Mouse (Mus musculus): Measurements from ENCODE around the gene H2-Ob. TPM values are rescaled to one million over a fixed set of nuclear protein-coding genes. Genes with fewer than 3 reads are reported as not detected.

The H2-Ob gene
- polyA plus RNA-seq, 1 experiment, result 1.9 TPM

DNA sequence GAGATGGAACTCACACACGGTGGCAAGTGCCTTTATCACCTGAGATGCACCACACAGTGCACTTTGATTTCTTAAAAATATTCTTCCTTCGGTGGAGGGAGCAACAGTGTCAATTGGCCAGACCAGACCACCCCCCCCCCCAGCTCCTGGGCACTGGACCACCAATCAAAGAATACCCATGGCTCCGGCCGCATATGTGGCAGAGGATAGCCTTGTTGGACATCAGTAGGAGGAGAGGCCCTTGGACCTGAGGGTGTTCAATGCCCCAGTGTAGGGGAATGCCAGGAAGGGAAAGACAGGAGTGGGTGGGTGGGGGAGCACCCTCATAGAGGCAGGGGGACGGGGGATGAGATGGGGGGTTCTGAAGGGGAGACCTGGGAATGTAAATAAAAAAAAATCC lies 32.0 kb upstream of the H2-Ob start:
- Histone ChIP-seq H3K27ac (ENCODE audit: insufficient read depth, low read depth, low read length) (no peak overlapping the region), H3K4me1 (ENCODE audit: control insufficient read depth, insufficient read depth, low read length) (peaks cover 6% of the 10 kb centered on the region; the same call in 1 of the 2 replicates), H3K4me3 (ENCODE audit: insufficient read depth, low read length) (no peak overlapping the region)
- TF ChIP-seq POLR2A (IDR thresholded peaks at IDR 0.05; ENCODE audit: borderline replicate concordance, low read depth, low read length) (no peak), CTCF (IDR thresholded peaks at IDR 0.05; ENCODE audit: low read depth, low read length) (no peak)

DNA sequence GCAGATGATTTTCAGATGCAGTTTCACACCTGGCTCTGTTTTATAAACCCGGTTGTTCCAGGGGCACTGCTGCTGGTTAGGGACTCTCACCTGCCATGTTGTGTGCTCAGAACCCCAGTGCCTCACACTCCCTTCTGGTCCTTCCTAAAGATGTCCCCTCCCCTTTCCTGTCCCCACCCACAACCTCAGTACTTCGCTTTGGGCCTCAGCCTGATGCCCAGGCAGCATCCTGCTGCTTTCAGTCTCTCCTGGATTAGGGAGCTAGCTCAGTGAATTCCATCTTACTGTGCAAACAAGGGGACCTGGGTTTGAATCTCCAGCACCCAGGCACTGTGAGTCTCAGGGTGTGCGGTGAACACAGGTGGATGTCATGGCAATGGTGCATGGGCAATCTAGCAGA lies 31.2 kb upstream of the H2-Ob start:
- H3K4me3 ChIP-seq (ENCODE audit: insufficient read depth, low read length), result no peak overlapping the region

DNA sequence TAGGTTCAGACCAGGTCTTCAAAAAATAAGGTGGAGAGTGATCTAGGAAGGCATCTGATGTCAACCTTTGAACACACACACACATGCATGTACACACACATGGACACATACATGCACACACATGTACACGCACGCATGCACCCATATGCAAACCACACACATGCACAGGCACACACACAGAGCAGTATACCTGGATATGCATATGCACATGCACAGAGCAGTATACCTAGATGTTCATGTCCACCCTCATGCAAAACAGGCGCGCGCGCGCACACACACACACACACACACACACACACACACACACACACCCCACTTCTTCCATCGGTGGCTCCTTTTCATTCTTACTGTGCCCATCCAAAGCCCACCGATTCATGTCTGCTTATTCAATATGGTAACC lies 30.8 kb upstream of the H2-Ob start:
- no peak overlapping the region for H3K27ac ChIP-seq (ENCODE audit: insufficient read depth, low read depth, low read length)
- H3K4me3 ChIP-seq (ENCODE audit: insufficient read depth, low read length), result no peak overlapping the region
- H3K4me1 ChIP-seq (ENCODE audit: control insufficient read depth, insufficient read depth, low read length), result peaks cover 6% of the 10 kb centered on the region; the same call in 1 of the 2 replicates
- no peak for TF ChIP-seq CTCF (IDR thresholded peaks at IDR 0.05; ENCODE audit: low read depth, low read length)
- no peak for TF ChIP-seq POLR2A (IDR thresholded peaks at IDR 0.05; ENCODE audit: borderline replicate concordance, low read depth, low read length)

More for the DNA sequence above, 31.2 kb upstream of the H2-Ob start:
- Histone ChIP-seq H3K27ac (ENCODE audit: insufficient read depth, low read depth, low read length) (no peak overlapping the region), H3K4me1 (ENCODE audit: control insufficient read depth, insufficient read depth, low read length) (peaks cover 6% of the 10 kb centered on the region; the same call in 1 of the 2 replicates)
- no peak for TF ChIP-seq CTCF (IDR thresholded peaks at IDR 0.05; ENCODE audit: low read depth, low read length)
- TF ChIP-seq POLR2A (IDR thresholded peaks at IDR 0.05; ENCODE audit: borderline replicate concordance, low read depth, low read length), result no peak

DNA sequence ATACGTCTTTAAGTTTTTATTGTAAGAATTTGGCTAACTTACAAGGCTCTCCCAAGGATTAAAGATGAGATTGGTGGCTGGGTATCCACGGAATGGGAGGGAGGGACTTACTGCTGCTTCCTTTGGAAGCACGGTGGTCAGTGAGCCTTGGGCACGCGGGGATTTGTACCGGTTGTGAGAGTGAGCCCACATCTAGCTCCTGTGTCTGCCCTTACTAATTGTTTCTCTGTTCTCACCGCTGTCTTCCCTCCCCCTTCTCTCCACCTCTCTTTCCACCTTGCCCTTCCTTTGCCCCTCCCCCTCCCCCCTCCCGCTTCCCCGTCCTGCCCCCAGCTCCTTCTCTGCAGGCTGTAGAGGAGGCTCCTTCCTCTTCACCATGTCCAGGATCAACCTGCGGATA lies 30.3 kb upstream of the H2-Ob start:
- TF ChIP-seq CTCF (IDR thresholded peaks at IDR 0.05; ENCODE audit: low read depth, low read length) (no peak), POLR2A (IDR thresholded peaks at IDR 0.05; ENCODE audit: borderline replicate concordance, low read depth, low read length) (no peak)
- H3K27ac ChIP-seq (ENCODE audit: insufficient read depth, low read depth, low read length), result no peak overlapping the region
- H3K4me1 ChIP-seq (ENCODE audit: control insufficient read depth, insufficient read depth, low read length), result peaks cover 6% of the 10 kb centered on the region; the same call in 1 of the 2 replicates
- H3K4me3 ChIP-seq (ENCODE audit: insufficient read depth, low read length), result no peak overlapping the region

DNA sequence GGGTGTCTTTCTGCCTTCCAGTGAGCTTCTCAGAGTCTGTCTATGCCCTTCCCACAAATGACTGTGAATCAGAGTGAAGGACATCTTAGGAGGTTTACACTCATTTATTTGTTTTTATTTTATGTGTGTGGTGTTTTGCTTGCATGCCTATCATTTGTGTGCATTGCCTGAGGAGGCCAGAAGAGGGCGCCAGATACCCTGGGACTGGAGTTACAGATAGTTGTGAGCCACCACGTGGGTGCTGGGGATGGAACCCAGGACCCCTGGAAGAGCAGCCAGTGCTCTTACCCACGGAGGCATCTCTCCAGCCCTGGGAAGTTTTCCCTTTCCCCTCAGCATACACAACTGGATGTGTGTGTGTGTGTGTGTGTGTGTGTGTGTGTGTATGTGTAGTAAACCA lies 29.0 kb upstream of the H2-Ob start:
- Histone ChIP-seq H3K27ac (ENCODE audit: insufficient read depth, low read depth, low read length) (no peak overlapping the region), H3K4me3 (ENCODE audit: insufficient read depth, low read length) (no peak overlapping the region), H3K4me1 (ENCODE audit: control insufficient read depth, insufficient read depth, low read length) (peaks cover 6% of the 10 kb centered on the region; the same call in 1 of the 2 replicates)
- TF ChIP-seq POLR2A (IDR thresholded peaks at IDR 0.05; ENCODE audit: borderline replicate concordance, low read depth, low read length) (no peak), CTCF (IDR thresholded peaks at IDR 0.05; ENCODE audit: low read depth, low read length) (no peak)

DNA sequence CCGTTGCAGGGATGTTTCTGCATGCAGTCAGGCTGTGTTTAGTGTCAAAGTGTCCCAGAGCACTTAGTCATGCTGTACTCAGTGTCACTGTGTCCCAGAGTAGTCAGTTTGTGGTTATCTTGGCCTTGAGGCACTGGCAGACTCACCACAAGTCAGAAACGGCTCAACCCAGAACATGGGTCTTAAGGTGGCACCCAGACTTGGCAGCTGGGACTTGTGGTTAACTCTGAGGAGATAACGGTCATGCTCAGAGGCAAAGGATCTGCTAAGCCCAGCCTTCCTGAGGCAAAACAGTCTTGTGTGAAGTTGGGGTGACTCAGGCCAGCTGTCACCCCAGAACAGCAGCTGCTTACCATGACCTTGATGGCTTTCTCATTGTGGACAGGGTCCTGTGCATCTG lies 28.1 kb upstream of the H2-Ob start:
- H3K4me3 ChIP-seq (ENCODE audit: insufficient read depth, low read length), result no peak overlapping the region
- H3K27ac ChIP-seq (ENCODE audit: insufficient read depth, low read depth, low read length), result no peak overlapping the region
- TF ChIP-seq POLR2A (IDR thresholded peaks at IDR 0.05; ENCODE audit: borderline replicate concordance, low read depth, low read length), result no peak
- TF ChIP-seq CTCF (IDR thresholded peaks at IDR 0.05; ENCODE audit: low read depth, low read length), result no peak
- 0 out of 2 replicates have a peak, but pooled peaks cover 2% of the 10 kb centered on the region for H3K4me1 ChIP-seq (ENCODE audit: control insufficient read depth, insufficient read depth, low read length)

DNA sequence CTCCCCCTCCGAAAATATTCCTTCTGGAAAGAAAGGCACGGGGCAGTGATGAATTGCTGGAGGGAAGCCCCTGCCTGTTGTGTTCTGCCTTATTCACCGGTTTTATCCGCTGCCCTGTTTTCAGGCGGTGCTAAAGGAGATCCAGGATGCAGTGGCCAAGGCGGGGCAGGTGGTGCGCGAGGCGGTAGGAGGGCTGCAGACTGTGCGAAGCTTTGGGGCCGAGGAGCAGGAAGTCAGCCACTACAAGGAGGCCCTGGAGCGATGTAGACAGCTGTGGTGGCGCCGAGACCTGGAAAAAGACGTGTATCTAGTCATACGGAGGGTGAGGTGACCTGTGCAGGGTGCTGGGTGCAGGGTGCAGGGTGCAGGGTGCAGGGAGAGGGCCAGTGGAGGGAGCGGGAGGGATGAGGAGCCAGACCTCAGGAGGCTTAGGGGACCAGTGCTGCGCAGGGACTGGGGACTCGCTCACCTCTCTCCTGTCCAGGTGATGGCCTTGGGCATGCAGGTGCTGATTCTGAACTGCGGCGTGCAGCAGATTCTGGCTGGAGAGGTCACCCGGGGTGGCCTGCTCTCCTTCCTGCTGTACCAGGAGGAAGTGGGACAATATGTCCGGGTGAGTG lies 26.8 kb upstream of the H2-Ob start:
- H3K4me1 ChIP-seq (ENCODE audit: control insufficient read depth, insufficient read depth, low read length), result no peaks in the 10 kb centered on the region
- TF ChIP-seq POLR2A (IDR thresholded peaks at IDR 0.05; ENCODE audit: borderline replicate concordance, low read depth, low read length) (no peak), CTCF (IDR thresholded peaks at IDR 0.05; ENCODE audit: low read depth, low read length) (no peak)
- H3K4me3 ChIP-seq (ENCODE audit: insufficient read depth, low read length), result no peak overlapping the region
- H3K27ac ChIP-seq (ENCODE audit: insufficient read depth, low read depth, low read length), result no peak overlapping the region

DNA sequence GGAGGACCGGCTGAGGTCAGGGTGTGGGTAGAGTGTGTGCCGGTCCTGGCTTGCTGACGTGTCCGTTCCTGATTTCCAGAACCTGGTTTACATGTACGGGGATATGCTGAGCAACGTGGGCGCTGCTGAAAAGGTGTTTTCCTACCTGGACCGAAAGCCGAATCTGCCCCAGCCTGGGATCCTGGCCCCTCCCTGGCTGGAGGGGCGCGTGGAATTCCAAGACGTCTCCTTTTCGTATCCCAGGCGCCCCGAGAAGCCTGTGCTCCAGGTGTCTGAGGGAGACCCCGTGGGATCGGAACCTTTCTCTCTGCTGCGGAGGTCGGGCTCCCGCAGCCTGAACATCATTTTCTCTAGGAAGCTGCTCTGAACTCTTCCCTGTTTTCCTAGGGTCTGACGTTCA lies 24.8 kb upstream of the H2-Ob start:
- Histone ChIP-seq H3K27ac (ENCODE audit: insufficient read depth, low read depth, low read length) (no peak overlapping the region), H3K4me3 (ENCODE audit: insufficient read depth, low read length) (no peak overlapping the region), H3K4me1 (ENCODE audit: control insufficient read depth, insufficient read depth, low read length) (no peaks in the 10 kb centered on the region)
- TF ChIP-seq POLR2A (IDR thresholded peaks at IDR 0.05; ENCODE audit: borderline replicate concordance, low read depth, low read length) (no peak), CTCF (IDR thresholded peaks at IDR 0.05; ENCODE audit: low read depth, low read length) (no peak)

DNA sequence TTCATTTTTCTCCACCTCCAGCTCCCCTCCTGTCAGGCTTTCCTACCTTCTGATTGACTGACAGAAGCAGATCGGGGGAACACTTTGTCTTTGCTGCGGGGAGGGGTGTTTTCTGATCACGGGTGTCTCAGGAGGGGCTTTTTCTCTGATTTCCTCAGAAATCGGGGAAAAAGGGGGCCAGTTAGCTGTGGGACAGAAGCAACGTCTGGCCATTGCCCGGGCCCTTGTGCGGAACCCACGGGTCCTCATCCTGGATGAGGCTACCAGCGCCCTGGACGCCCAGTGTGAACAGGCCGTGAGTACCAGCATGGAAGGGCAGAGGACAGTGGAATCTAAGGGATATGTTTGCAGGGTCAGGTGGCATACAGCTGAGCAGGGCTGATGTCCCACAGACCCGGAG lies 23.5 kb upstream of the H2-Ob start:
- H3K27ac ChIP-seq (ENCODE audit: insufficient read depth, low read depth, low read length), result no peak overlapping the region
- no peaks in the 10 kb centered on the region for H3K4me1 ChIP-seq (ENCODE audit: control insufficient read depth, insufficient read depth, low read length)
- no peak overlapping the region for H3K4me3 ChIP-seq (ENCODE audit: insufficient read depth, low read length)
- TF ChIP-seq CTCF (IDR thresholded peaks at IDR 0.05; ENCODE audit: low read depth, low read length) (no peak), POLR2A (IDR thresholded peaks at IDR 0.05; ENCODE audit: borderline replicate concordance, low read depth, low read length) (no peak)

DNA sequence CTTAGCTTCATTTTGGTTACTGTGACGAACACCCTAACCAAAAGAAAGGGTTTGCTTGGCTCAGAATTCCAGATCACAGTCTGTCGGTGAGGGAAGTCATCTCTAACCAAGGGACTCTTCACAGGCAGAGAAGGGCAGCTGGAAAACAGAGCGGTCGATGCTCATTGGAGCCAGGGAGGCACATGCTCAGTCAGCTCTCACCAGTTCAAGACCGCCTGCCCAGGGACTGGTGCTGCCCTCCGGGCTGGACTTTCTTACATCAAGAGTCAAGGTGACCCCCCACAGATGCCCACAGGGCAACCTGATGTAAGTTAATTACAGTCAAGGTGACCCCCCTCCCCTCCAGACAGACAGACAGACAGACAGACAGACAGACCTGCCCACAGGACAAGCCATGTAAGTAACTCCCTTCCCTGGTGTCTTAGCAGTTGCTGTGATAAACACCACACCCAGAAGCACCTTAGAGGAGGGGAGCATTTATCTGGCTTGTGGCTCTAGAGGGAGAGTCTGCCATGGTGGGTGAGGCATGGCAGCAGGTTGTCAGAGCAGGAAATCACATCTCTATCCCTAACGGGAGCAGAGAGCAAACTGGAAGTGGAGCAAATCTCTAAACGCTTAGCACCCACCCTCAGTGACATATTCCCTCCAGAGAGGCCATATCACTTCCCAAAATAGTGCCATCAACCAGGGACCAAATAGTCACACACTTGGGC lies 21.3 kb upstream of the H2-Ob start:
- Histone ChIP-seq H3K4me3 (ENCODE audit: insufficient read depth, low read length) (no peak overlapping the region), H3K4me1 (ENCODE audit: control insufficient read depth, insufficient read depth, low read length) (no peaks in the 10 kb centered on the region), H3K27ac (ENCODE audit: insufficient read depth, low read depth, low read length) (no peak overlapping the region)
- no peak for TF ChIP-seq CTCF (IDR thresholded peaks at IDR 0.05; ENCODE audit: low read depth, low read length)
- TF ChIP-seq POLR2A (IDR thresholded peaks at IDR 0.05; ENCODE audit: borderline replicate concordance, low read depth, low read length), result no peak
